Mouse (Mus musculus) retina, postnatal 7 days (tissue): Measurements from ENCODE around the gene Orc2.

Source experiments
- DNase-seq: peaks from one replicate; pipeline ENCODE4 v3.0.0-alpha.2; 2012; ENCODE audit warnings: low read depth, low spot score

Orc2 gene

DNA sequence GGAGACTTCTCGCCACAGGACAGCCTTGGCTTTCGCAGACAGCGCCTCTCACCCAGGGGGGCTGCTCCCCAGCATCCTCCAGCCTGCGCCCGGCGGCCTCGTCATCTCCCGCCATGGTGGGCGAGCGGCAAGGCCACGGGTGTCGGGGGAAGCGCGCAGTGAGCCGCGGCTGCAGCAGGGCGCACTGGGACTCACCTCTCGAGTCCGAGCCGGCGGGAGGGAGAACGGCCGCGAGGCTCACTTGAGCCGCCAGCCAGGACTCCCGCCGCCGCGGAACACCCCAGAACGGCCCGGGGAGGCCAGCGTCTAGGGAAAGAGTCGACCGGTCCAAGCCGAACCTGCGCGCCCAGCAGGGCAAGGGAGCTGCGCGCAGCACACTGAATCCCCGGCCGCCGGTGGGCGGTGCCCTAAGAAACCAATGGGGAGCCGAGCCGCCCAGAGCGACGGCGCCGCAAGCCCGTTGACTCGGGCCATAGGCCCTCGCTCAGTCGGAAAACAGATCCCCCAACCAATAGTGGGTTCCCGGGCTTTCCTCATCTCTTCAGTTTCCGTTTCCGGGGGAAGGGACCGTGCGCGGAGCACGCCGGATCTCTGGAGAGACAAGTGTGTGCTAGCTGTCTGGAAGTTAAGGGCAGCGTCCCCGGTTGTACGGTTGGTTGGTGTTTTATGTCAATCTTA lies at the start of gene Orc2:
Gene Orc2 (minus strand): TSS at position 533 of the 678 bp plus-strand sequence.
- DNase-seq, result peak; percentile 86

DNA sequence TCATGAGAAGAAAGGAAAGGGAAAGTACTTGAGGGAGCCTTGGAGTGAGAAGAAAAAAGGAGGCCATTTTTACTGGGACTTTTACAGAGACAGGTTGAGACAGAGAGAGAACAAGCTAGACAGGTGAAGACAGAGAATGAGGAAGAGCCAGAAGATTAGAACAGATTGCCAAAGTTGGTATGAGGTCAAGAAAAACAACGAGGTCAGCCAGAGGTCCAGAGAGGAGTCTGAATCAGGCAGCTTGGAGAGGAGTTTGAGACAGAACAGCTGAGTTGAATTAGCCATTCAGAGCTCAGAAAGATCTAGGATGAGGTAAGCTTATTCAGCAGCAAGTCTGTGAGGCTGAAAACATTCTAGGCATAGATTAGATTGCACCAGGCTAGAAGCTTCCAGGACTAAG lies 36.5 kb upstream of the Orc2 start:
- no peak for DNase-seq

DNA sequence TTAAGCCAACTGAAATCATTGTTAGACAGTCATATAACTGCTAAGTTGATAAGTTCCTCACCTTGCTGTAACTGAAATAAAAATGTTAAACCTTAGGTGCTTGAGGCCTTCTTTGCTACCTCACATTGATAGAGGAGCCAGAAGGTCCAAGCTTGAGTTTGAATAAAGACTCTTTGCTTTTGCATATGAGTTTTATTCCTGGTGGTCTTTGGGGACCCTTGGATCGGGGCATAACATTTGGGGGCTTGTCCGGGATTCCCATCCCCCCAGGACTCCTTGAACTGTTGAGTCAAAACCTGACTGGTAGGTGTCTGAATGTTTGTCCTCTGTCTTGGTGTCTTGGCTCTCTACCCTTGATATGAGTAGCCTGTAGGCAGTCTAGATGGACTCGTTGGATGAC lies 2.3 kb upstream of the Orc2 start:
- no peak for DNase-seq

DNA sequence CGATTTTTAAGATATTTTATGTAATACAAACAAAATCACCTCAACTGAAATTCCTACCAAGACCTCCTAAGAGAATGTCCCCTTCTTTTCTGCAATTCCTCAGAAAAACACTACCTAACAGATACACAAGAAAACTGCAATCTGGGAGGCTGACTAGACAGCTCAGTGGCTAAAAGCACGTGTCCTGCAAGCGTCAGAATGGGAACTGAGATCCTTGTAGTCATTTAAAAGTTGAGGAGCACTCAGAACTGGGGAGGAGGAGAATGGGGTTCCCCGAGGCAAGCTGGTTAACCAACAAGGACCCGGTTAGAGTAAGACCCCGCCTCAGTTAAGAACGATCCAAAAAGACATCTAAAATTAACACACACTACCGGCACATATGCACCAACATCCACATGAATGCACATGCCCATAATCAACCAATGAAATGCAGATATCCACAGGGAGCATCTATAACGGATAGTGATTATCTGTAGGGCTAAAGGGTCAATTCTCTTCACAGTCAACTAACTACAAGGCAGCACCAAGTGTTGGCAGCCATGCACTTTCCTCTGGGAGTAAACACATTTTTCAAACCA lies 1.0 kb downstream of the Orc2 start:
- no peak for DNase-seq

DNA sequence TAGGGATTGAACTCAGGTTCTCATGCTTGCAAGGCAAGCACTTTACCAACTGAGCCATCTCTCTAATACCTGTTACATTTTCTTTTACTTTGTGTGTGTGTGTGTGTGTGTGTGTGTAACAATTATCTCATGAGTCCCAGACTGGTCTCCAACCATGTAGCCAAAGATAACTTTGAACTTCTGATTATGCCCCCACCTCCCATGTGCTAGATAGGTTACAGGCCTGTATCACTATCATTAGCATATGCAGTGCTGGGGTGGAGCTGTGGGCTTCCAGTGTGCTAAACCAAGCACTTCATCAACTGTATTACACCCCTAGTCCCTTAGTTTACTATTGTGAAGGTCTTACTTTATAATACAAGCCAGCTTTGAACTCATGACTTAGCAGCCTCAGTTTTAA lies 1.8 kb downstream of the Orc2 start:
- DNase-seq, result no peak

DNA sequence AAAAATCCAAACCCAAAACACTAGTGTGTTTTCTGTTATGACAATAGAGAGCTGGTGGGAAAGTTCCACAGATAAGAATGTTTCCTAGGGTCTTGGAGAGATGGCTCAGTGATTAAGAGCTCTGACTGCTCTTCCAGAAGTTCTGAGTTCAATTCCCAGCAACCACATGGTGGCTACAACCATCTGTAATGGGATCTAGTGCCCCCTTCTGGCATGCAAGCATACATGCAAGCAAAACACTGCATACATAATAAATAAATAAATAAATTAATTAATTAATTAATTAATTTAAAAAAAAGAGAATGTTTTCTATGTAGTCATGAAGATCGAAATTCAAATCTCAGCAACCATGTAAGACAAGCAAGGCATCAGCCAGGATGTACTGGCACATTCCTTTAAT lies 6.2 kb downstream of the Orc2 start:
- no peak for DNase-seq

DNA sequence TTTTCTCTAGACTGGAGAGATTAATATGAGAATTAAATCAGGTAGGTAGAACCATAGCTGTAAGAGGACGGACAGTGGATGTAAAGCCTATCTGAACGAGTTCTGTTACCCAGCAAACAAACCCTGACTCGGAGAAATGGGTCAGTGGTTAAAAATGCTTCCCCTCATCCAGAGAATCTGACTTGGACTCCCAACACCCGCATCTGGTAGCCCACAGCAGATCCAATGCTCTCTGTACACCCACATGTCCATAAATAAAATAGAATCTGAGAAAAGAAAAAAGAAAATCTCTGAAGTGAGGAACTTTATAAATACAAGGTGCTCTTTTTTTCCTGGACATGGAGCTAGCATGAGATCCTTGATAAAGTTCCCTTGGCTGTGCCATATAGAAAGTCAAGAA lies 7.2 kb downstream of the Orc2 start:
- DNase-seq, result no peak

DNA sequence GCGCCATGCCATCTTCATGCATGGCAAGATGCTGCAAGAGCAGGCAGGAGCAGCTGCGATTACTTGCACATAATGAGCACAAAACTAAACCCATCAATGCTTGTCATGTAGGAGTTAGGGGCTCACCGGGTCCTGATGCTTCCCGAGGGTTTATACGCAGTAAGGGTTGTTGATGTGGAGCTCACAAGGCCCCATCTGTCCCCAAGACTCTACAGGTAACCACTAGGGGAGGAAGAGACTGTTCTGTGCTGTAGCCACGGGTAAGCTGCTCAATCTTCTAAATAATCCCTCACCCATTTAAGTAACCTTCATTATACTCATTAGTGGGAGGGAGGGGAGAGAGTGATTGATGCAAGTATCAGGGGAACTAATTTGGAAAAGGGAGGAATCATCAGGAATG lies 9.3 kb downstream of the Orc2 start:
- DNase-seq, result no peak

DNA sequence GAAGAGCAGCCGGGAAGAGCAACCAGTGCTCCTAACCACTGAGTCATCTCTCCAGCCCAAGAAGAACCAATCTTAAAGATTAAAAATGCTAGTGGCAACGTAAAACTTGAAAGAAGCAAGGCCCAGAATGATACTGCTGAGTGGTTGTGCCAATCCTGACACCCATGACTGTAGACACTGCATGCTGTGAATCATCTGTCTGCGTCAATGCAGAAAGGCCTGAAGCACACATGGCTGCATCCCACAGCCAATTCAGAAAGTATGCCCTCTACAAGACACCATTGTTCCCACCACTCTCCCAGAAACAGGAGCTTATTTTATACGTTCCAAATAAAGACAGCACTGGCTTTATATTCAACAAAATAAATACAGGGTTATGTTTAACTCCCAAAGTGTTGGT lies 22.3 kb downstream of the Orc2 start:
- no peak for DNase-seq

DNA sequence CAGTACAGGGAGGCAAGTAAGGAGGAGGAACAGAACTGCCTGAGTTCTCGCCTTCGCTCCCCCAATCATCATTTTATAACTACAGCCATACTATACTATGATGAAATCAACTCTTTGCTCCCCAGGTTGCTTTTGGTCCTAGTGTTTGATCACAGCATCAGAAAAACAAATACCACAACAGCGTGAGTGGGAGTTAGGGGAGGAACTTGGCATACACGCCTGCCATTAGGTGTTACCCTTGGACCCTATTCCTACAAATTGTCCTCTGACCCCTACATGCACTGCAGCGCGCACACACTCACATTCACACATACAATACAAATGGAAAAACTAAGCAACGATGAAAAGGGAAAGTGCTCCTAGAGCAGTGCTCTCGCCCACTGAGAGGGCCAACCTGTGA lies 29.2 kb downstream of the Orc2 start:
- DNase-seq, result no peak

DNA sequence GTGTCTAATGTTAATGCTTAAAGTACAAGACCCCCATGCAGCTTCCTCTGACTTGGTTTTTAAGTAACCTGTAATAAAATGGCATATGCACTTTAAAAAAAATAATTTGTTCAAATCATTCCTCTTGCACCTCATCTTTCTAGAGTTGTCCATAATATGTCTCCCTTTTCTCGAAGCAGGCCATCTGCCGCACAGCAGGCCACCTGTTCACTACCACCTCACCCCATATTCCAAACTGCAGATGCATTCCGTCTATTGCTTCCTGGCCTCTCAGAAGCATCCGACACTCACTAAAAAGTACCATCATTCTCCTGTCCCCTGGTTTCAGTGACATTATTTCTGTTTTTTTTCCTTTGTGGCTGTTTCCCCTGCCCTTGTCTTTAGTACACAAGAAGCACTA lies 39.3 kb downstream of the Orc2 start:
- DNase-seq, result no peak

DNA sequence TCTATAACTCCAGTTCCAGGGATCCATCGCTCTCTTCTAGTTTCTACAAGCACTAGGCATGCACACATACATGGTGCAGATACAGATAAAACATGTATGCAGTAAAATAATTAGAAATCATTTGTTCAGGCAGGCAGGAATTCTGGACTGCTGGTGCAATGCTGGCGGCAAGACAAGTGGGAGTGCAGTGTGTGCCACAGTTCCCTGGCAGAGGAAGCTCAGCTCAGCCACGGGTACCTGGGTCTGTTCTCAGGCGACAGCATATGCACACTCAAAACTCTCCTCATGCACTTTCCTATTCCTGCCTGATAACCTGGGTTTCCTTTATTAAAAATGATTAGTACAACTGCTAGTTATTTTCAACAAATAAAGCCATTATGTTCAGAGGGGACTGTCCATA lies 39.9 kb downstream of the Orc2 start:
- no peak for DNase-seq

DNA sequence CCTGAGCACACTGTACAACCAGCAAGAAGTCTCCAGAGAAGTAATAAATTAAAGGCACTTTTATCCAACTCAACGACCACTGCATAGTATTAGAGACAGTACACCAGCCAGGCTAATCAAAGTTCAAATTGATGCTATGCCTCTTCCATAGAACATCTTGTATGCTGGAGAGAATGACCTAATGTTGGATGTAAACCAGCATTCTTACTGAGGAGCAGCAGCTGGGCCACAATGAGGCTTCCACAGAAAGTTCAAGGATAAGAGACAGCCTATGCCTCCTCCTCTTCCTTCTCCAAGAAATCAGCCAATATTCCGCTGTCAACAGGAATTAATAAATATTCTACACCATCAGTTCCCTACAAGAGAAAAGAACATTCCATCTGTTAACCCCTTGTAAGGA lies 41.0 kb downstream of the Orc2 start:
- no peak for DNase-seq

DNA sequence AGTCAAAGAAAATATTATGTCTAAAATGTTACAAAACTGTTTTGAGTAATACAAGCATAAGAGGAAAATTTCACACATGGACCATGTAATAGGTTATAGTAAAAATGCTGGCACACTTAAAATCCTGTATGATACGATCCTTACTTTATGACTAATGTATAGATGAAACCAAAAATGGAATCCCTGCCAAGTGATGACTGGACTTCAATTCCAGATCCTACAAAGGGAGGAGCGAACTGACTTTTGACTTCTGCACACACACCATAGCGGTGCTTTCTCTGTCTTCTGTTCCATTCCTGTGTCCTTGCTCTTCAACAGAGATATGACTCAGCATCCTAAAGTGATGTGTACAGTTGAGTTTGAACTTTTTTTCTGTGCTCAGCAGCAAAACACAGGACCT lies 44.3 kb downstream of the Orc2 start:
- no peak for DNase-seq

DNA sequence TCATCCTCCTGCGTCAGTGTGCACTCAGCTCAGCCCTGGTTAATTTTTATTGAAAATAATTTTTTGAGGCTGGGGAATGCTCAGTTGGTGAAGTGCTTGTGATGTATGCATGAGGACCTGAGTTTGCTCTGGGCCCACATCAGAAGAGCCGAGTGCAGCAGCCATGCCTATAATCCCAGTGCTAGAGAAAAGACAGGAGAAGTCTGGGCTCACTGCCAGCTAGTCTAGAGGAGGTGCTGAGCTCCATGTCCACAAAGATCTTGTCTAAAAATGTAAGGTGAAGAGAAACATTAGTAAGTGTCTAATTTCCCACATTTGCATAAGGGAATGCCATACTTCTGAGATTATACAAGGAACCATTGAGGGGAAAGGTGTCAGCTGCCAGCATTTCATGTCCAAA lies 46.0 kb downstream of the Orc2 start:
- no peak for DNase-seq

DNA sequence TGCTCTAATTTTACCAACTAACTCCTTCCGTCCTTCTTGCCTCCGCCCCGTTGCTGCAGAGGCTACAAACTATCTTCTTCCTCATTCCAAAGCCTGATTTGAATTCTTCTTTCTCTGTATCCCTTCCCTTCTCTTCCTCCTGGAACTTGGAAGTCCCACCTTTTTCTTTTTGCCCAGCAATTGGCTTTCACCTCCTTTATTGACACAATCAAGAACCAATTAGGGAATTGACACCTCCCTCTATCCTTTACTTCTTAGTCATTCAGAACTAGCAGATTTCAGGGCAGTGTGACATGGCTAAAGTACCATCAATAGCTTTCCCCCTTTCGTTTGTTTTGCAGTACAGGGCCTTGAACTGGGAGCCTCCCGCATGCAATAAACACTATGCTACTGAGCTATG lies 46.7 kb downstream of the Orc2 start:
- DNase-seq, result no peak

DNA sequence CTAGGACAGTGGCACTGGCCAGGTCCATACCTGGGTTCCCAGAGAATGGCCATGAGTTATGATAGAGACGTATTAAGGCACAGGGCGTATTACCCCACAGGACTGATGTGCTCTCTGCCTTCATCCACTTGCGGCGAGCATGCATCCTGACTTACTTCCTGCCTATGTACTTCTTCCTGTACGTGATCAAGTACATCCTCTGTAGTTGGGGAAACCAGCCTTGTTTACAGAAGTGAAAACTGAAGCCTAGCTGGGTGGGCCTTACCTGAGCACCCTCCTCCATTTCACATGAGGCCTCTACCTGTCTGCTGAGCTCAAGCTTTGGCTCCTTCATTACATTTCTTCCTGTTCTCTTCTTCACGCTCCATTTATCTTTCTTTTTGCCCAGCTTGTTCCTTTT lies 50.6 kb downstream of the Orc2 start:
- DNase-seq, result no peak

DNA sequence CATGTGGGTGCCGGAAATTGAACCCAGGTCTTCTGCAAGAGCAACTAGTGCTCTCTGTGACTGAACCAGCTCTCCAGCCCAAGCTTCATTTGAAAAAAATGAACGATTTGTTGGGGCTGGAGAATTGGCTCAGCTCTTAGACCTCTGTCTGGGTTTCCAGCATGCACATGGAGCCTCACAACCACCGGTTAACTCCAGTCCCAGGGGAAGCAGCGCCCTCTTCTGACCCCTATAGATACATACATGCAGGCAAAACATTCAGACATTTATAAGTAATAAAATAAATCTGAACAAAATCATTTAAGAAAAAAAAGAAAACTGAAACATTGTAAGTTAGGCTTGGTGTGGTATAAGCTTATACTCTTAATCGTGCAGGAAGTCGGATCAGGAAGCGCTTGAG lies 56.5 kb downstream of the Orc2 start:
- no peak for DNase-seq

DNA sequence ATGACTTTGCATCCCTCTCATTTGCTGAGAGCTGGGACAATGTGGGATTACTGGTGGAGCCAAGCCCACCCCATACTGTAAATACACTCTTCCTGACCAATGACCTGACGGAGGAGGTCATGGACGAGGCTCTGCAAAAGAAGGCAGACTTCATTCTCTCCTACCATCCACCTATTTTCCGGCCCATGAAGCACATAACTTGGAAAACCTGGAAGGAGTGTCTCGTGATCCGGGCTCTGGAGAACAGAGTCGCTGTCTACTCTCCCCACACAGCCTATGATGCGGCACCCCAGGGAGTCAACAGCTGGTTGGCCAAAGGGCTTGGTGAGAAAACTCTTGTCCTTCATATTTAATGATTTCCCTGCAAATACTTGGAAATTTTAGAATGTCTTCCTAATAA lies 57.1 kb downstream of the Orc2 start:
- no peak for DNase-seq

DNA sequence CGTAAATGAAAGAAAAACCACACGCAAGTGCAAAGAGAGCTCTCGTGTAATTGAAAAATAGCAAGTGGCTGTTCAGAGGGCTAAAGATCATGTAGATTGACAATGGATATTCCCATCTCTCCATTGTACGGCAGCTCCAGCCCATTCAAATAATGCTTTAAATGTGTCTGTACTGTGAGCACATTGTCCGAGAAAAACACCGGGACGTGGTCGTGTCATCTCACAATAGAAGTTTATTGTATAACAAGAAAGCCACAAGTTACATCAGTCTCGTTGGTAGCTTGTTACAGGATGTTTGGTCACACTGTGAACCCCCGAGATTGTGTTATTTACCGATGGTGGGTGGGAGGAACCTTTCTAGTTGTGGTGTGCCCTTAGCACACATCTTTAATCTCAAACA lies 59.0 kb downstream of the Orc2 start:
- DNase-seq, result no peak

DNA sequence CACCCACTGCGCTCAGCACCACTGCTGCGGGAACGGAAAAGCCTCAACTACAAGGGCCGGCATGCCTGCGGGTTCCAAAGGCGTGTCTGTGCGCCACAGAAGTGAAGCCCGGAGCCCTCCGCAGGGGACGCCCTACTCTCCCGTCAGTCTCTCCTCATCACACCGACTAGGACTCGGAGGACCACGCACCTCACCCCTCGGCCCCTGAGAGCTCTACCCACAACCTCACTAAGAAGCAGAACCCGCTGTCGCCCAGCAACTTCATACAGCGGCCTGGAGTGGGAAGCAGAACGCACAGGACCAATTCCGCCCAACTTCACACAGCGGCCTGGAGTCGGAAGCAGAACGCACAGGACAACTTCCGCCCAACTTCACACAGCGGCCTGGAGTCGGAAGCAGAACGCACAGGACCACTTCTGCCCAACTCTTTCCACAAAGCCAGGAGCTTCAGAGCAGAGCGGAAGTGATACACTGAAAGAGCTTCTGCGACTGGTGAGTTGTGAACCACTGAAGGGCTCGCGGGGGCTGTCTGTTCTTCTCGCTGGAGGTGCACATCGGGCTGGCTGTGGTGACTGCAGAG lies 59.7 kb downstream of the Orc2 start, which contains the start of the genes Nif3l1 and Ppil3:
Gene Nif3l1 (plus strand): TSS at position 9 of the 580 bp plus-strand sequence.
Gene Ppil3 (minus strand): TSS at position 344 of the 580 bp plus-strand sequence.
- peak; percentile 77 for DNase-seq

DNA sequence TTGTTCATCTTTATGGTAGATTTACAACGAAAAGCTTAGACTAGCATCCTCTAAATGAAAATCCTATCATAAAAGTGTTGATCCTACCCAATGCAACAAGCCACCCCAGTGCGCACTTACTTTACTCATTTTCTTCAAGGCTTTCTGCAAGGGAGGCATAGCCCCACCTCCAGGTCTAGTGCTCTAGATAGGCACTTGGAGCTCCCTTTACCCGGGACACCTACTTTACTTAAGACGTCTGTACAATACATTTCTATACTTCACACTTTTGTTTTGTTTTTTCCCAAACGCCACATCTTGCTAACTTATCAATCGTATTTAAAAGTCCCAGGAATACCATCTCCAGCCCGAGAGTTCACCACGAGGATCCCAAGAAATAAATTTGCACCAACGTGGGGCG lies 60.2 kb downstream of the Orc2 start:
- no peak for DNase-seq

DNA sequence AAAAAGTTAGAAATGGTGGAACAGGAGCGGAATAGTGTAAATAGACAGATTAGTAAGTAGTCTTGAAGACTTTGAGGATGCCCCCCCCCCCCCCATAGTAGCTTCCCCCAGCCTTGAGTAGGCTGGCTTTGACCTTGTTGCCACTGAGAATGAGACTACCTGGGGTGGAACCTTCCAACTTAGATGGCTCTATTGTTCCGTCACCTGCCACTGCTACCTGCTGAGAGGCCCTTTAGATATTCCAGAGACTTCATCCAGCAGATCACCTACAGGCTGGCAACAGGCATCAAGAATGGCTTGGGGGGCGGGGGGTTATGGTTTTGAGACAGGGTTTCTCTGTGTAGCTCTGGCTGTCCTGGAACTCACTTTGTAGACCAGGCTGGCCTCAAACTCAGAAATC lies 80.4 kb downstream of the Orc2 start:
- no peak for DNase-seq
